Mouse (Mus musculus): ENCODE measurements around the gene Samd10.

DNA sequence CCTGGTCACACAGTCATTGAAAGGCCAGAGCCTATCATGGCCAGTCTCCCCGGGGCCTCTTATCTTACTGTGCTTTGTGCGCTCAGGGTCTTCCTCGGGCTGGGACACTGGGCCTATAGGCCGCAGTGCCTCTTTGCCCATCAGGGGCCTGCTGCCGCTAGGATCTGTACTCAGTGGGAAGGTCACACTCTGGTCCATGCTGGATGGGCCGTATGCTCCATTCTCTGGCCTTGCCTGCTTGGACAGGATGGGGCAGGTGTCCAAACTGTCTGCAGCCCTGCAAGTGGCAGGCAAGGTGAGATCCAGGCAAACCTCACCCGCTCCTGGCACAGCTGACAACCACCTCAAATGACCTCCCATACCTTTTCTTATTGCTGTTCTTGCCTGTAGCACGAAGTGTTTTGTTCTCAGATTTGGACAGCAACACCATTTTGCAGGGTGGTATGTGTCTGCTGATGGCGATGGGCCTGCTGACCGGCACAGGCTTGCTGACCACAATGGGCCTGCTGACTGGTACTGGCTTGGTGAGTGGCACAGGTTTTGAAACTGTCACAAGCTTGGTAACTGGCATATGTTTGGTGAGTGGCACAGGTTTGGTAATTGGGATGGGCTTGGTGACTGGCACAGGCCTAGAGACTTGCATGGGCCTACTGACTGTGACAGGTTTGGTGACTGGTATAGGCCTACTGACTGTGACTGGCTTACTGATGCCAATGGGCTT, 9.8 kb downstream of the Samd10 start:
- TF ChIP-seq CTCF (IDR thresholded peaks at IDR 0.05; ENCODE audit: insufficient read depth, low read length): no peak
- no peak for TF ChIP-seq POLR2A (IDR thresholded peaks at IDR 0.05; ENCODE audit: borderline replicate concordance, extremely low read depth, low read depth, low read length)

Data from lung, adult 2 months (tissue).